Mouse (Mus musculus): ENCODE data around the gene Rab7b. TPM values are rescaled to one million over a fixed set of nuclear protein-coding genes. Genes with fewer than 3 reads are reported as not detected.

The Rab7b gene
- polyA plus RNA-seq, 1 experiment, result 1.5 TPM

DNA sequence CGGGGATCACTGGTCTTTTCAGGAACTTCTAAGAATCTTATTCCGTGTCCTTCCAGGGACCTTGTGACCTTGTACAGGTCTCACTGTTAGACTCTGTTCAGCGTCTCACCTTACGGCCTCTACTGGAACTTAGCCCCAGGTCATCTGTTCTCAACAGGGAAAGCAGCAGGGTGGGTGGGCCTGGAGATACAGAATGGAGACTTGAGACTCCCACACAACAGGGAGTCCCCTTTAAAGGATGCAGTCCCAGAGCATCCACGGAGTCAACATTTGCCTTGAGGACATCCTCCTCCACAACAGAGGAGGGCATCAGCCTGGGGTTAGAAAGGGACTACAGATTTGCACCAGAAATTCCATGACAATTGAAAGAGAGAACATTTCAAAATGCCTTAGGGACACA, 56.9 kb downstream of the Rab7b start:
- Histone ChIP-seq H3K27me3 (ENCODE audit: control insufficient read depth, insufficient read depth, insufficient read length) (no peaks in the 10 kb centered on the region), H3K79me2 (ENCODE audit: control insufficient read depth, insufficient read depth) (no peaks in the 10 kb centered on the region), H3K4me3 (no peak overlapping the region), H3K36me3 (ENCODE audit: control insufficient read depth, insufficient read depth) (no peaks in the 10 kb centered on the region), H3K4me2 (ENCODE audit: low read depth) (no peak overlapping the region), H3ac (ENCODE audit: control insufficient read depth, insufficient read length) (no peak overlapping the region)
- TF ChIP-seq MAX (IDR thresholded peaks at IDR 0.05; ENCODE audit: low read depth) (no peak), E2F4 (IDR thresholded peaks at IDR 0.05; ENCODE audit: insufficient read depth) (no peak), TCF3 (IDR thresholded peaks at IDR 0.05; ENCODE audit: insufficient read length, low read depth) (no peak), SRF (IDR thresholded peaks at IDR 0.05; ENCODE audit: control insufficient read depth, insufficient read length, low read depth) (no peak), CEBPB (IDR thresholded peaks at IDR 0.05; ENCODE audit: insufficient read depth, poor library complexity, severe bottlenecking) (no peak)

GRCm38 (mm10) chr1:131747761-131748160, 59.3 kb downstream of the Rab7b start:
- TF ChIP-seq USF1 (IDR thresholded peaks at IDR 0.05; ENCODE audit: low read depth), result no peak
- no peak for TF ChIP-seq MYOD1 (IDR thresholded peaks at IDR 0.05; ENCODE audit: control insufficient read depth in 1 of 3, insufficient read length in 2 of 3, low read depth in 2 of 3)
- TF ChIP-seq E2F4 (IDR thresholded peaks at IDR 0.05; ENCODE audit: insufficient read depth), result no peak
- TF ChIP-seq CEBPB (IDR thresholded peaks at IDR 0.05; ENCODE audit: insufficient read depth, poor library complexity, severe bottlenecking), result no peak
- TF ChIP-seq SRF (IDR thresholded peaks at IDR 0.05; ENCODE audit: control insufficient read depth, insufficient read length, low read depth), result no peak
- no peak for TF ChIP-seq MYOG (IDR thresholded peaks at IDR 0.05; ENCODE audit: control insufficient read depth in 1 of 3, insufficient read depth in 1 of 3, insufficient read length in 2 of 3, low read depth in 2 of 3)
- no peak for TF ChIP-seq TCF12 (IDR thresholded peaks at IDR 0.05; ENCODE audit: insufficient read depth, poor library complexity, severe bottlenecking)
- TF ChIP-seq POLR2AphosphoS2 (IDR thresholded peaks at IDR 0.05; ENCODE audit: insufficient read length, low read depth), result no peak
- no peak for TF ChIP-seq MAX (IDR thresholded peaks at IDR 0.05; ENCODE audit: low read depth)
- no peak for TF ChIP-seq TCF3 (IDR thresholded peaks at IDR 0.05; ENCODE audit: insufficient read length, low read depth)
- no peak for TF ChIP-seq POLR2A (IDR thresholded peaks at IDR 0.05; ENCODE audit: insufficient read length, low read depth)
- no peak for TF ChIP-seq REST (IDR thresholded peaks at IDR 0.05; ENCODE audit: insufficient read depth, insufficient read length)
- H3K4me2 ChIP-seq (ENCODE audit: low read depth), result no peak overlapping the region
- H3ac ChIP-seq (ENCODE audit: control insufficient read depth, insufficient read length), result no peak overlapping the region
- H3K4me3 ChIP-seq, result no peak overlapping the region
- no peaks in the 10 kb centered on the region for H3K36me3 ChIP-seq (ENCODE audit: control insufficient read depth, insufficient read depth)
- no peaks in the 10 kb centered on the region for H3K27me3 ChIP-seq (ENCODE audit: control insufficient read depth, insufficient read depth, insufficient read length)
- no peaks in the 10 kb centered on the region for H3K79me2 ChIP-seq (ENCODE audit: control insufficient read depth, insufficient read depth)

- no peak overlapping the region for H3K4me3 ChIP-seq
- no peak overlapping the region for H3K4me2 ChIP-seq (ENCODE audit: low read depth)
- no peaks in the 10 kb centered on the region for H3K79me2 ChIP-seq (ENCODE audit: control insufficient read depth, insufficient read depth)
- H3K36me3 ChIP-seq (ENCODE audit: control insufficient read depth, insufficient read depth), result no peaks in the 10 kb centered on the region
- TF ChIP-seq MYOD1 (IDR thresholded peaks at IDR 0.05; ENCODE audit: control insufficient read depth in 1 of 3, insufficient read length in 2 of 3, low read depth in 2 of 3) (peak in 1 of 3 experiments; percentile 34), CEBPB (IDR thresholded peaks at IDR 0.05; ENCODE audit: insufficient read depth, poor library complexity, severe bottlenecking) (no peak)
- H3ac ChIP-seq (ENCODE audit: control insufficient read depth, insufficient read length), result no peak overlapping the region
- no peaks in the 10 kb centered on the region for H3K27me3 ChIP-seq (ENCODE audit: control insufficient read depth, insufficient read depth, insufficient read length)
Measured at GRCm38 (mm10) chr1:131748636-131749035, 60.1 kb downstream of the Rab7b start.

DNA sequence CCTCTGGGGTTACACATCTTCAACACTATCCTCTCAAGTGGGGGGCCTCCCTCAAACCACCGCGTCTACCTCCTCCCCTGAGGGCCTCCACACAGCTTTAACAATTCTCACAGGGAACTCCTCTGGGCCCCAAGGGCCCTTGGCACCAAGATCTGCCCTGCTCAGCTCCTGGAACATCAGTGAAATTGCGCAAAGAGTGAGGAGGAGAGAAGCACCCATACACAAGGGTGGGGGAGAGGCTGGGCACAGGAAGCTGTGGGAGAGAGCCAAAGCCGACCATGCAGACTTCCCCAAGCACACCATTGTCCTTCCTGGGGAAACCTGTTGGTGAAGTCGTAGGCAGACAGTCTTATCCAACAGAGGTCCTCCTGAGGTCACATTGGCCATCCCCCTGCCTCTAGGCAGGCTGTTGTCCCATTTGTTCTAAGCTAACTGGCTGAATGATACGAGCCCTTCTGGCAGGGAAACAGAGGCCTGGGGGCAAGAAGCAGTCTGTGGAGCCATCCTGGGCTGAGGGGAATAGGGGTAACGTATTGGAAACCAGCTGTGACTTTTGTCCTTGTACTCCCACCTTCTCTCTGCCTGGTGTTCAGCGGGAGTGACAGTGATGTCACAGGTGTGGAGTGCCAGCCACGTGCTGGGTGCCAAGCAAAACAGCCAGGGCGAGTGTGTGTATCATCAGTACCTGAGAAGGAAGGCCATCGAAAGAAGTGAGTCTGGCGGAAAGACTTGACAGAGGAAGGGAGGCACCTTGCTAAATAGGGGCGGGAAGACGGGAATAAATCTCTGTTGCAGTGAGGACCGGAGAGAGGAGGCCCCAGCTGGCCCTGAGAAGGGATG, 61.4 kb downstream of the Rab7b start:
- TF ChIP-seq MAX (IDR thresholded peaks at IDR 0.05; ENCODE audit: low read depth), result no peak
- no peaks in the 10 kb centered on the region for H3K36me3 ChIP-seq (ENCODE audit: control insufficient read depth, insufficient read depth)
- no peaks in the 10 kb centered on the region for H3K79me2 ChIP-seq (ENCODE audit: control insufficient read depth, insufficient read depth)
- H3K4me3 ChIP-seq, result no peak overlapping the region
- H3K27me3 ChIP-seq (ENCODE audit: control insufficient read depth, insufficient read depth, insufficient read length), result no peaks in the 10 kb centered on the region
- no peak overlapping the region for H3ac ChIP-seq (ENCODE audit: control insufficient read depth, insufficient read length)
- no peak overlapping the region for H3K4me2 ChIP-seq (ENCODE audit: low read depth)

DNA sequence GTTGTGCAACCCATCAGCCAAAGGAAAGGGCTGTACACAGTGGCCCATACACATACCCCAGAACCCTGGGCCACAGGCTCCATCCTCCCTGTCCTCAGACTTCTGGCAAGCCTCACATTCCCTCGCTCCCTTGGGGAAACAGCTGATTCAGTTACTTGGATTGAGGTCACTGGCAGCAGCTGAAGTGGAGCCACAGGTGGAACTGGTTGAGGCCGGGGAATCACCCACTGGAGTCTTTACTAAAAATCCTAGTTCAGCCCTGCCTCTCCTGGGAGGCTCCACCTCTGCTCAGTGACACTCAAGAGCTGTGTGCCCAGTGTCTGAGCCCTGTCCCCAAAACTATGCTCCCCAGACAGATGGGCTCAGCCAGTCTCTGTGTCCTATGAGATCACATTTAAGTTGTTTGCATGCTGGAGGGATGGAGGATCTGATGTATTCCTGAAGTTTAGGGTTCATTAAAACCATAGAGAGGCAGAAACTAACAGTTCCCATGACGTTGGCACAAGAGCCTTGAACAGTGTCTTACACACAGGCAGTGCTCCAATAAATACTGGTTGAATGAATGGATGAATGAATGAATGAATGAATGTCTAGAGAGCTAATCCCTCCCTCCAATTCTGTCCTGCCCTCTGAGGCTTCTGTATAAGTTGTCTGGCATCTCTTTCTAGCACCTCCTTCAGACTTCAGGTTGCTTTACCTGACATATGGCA, 62.8 kb downstream of the Rab7b start:
- H3K4me2 ChIP-seq (ENCODE audit: low read depth), result peak overlapping the region; percentile 66
- no peaks in the 10 kb centered on the region for H3K36me3 ChIP-seq (ENCODE audit: control insufficient read depth, insufficient read depth)
- H3K79me2 ChIP-seq (ENCODE audit: control insufficient read depth, insufficient read depth), result no peaks in the 10 kb centered on the region
- TF ChIP-seq E2F4 (IDR thresholded peaks at IDR 0.05; ENCODE audit: insufficient read depth) (no peak), TCF12 (IDR thresholded peaks at IDR 0.05; ENCODE audit: insufficient read depth, poor library complexity, severe bottlenecking) (peak; percentile 96), MYOG (IDR thresholded peaks at IDR 0.05; ENCODE audit: control insufficient read depth in 1 of 3, insufficient read depth in 1 of 3, insufficient read length in 2 of 3, low read depth in 2 of 3) (peak; percentile 95 to 99 (median 97)), TCF3 (IDR thresholded peaks at IDR 0.05; ENCODE audit: insufficient read length, low read depth) (peak; percentile 93), CEBPB (IDR thresholded peaks at IDR 0.05; ENCODE audit: insufficient read depth, poor library complexity, severe bottlenecking) (0 out of 2 replicates have a peak, but pooled peaks have one; percentile 35), MYOD1 (IDR thresholded peaks at IDR 0.05; ENCODE audit: control insufficient read depth in 1 of 3, insufficient read length in 2 of 3, low read depth in 2 of 3) (peak; percentile 94 to 99 (median 98))
- H3ac ChIP-seq (ENCODE audit: control insufficient read depth, insufficient read length), result no peak overlapping the region
- H3K4me3 ChIP-seq, result no peak overlapping the region
- H3K27me3 ChIP-seq (ENCODE audit: control insufficient read depth, insufficient read depth, insufficient read length), result no peaks in the 10 kb centered on the region

Data from myocyte (in vitro differentiated cells).